Mouse (Mus musculus): Measurements from ENCODE around the gene Rasal3. TPM values are rescaled to one million over a fixed set of nuclear protein-coding genes. Genes with fewer than 3 reads are reported as not detected.

The Rasal3 gene
- polyA plus RNA-seq, 1 experiment = 3.5 TPM

DNA sequence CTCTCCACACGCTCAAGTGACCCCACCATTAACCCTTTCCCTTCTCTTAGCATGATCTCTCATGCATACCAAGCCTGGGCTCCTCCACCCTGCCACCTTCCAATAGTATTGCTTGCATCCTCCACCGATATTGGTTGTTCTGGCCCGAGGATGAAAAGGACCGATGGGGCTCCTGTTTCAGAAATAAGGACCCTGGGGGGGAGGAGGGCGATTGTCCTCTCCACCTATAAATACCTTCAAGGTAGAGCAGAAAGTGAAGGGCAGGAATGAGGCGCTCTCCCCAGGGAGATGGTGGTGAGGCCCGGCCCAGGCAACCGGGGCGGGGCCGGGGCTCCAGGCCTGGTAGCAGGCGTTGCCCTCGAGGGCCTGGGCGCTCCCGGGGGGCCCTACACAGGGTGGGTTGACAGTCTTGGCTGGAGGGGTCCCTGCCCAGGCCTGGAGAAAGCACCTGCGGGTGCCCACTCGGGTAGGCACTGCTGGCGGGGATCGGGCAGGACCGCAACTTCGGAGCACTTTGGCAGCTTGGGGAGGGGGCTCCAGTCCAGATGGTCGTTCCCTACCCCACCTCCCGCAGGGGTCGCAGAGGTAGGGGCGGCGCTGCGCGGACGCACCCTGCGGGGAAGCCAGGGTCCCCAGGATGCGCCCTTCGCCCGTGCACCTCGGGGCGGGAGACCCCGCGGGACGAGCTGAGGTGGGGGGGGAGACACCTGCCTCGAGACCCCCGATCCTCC is 14.8 kb downstream of the Rasal3 start:
- peak; percentile 49 for DNase-seq (ENCODE audit: low spot score)

DNA sequence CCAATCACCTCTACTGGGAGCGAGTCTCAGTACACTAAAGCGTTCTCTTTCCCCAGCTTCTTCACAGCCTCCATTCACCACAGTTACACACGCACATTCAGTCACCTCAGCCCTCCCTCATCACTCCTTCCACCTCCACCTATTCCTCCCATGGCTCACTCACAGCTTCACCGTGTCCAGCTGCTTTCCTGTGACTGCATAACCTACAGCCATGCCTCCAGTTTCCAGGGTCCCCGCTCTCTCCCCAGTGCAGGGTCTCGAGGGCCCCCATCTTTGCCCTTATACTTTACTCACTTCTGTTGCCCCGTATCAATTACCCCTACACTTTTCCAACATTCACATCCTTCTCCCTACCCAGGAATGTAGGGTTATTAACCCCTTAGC is 15.4 kb downstream of the Rasal3 start:
- DNase-seq (ENCODE audit: low spot score) = no peak

DNA sequence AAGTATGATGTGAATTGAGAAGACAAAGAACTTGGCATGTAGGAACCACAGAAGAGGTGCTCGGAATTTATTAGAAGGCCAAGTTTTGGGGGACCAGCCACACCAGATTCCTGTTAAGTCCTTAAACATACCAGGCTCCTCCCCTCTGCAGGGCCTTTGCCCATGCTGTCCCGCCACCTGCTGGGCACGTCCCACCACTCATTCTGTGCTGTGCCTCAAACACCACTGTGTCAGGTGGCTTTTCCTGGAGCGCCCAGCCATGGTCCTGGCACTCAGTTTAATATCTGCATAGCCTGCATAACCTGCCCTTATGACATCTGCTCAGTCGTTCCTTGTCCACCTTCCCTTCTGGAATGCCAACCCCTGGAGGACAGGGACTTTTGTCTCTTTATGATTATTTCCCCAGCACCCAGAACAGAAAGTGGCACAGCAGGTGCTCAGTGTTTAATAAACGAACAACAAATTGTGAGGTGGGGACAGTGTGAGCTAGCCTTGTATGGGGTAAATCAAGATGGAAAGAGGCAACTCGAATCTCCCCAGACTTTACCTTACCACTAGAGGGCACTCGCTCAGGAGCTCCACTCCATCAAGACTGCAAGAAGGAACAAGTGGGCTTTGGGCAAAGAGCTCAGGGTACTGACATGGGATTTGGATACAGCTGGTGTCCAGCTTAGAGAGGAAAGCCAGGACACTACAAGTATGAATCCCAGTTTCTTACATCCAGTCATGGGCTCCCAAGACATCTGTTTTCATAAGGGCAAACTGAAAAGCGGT is 16.5 kb downstream of the Rasal3 start:
- DNase-seq (ENCODE audit: low spot score) = no peak

DNA sequence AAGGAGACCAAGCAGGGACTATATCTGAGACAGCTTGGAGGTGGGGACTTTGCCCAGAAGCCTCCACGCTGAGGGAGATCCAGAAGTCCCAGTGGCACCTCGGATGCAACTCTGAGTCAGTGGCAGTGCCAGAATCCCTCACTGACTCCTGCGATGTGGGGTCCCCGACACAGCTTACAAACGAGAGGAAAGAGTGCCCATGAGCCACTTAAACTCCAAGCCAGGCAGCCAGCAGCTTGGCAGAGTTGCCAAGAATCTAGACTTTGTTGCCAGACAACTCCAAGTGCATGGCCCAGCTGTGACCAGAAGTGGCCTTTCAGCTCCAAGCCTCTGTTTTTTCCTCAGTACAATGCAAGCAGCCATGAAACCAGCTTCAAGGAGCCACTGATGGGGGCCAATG is 19.7 kb downstream of the Rasal3 start:
- no peak for DNase-seq (ENCODE audit: low spot score)

DNA sequence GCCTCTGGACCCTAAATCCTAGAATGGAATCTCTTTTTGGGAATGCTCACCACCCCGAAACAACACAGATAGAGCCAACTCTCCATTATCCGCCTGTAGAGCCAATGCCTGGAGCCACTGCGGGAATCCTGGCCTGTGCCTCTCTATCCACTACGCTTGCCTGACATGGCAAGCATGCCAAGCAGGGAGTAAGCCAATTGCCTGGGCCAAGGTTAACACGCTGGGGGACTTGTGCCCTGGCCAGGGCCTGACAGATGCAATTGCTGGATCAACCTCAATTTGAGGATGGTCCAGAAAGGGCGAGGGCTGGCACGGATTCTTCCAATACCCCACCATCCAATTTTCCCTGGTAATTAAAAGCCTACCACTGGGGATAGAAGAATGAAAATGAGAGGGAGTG is 20.8 kb downstream of the Rasal3 start:
- DNase-seq (ENCODE audit: low spot score) = no peak

DNA sequence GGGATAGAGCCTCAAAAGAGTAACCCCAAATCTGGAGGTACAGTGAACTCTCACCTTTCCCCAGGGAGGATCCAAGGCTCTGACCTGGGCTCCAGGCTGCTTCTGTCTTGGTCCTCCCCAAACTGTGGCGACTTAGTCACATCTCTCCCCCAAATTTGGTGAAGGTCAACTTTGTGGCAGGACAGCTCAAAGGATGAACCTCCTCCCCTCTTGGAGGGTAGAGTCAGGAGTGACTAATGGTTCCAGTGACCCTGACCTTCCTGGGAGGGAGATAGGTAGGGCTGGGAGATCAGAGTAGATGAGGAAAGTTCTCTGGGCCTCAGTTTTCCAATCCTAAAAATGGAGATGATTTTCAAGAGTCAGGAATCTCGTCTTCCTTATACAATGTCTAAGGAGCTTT is 24.6 kb downstream of the Rasal3 start:
- no peak for DNase-seq (ENCODE audit: low spot score)

DNA sequence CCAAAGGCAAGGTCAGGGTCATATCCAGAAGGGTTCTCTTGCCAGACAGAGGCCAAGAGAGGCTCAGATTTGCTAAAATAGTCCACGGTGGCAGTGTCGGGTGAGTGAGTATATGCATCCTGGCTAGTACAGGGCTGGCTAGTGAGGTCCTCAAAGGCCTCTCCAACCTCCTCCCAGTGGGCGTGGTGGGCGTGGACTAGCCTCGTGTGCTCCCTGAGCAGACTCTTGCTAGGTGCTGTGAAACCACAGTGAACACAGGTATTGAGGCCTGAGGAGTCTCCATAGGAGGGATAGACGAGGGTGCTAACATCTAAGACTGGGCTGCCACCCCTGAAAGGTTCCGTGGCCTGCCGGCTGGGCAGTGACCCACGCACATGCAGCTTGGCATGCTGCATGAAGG is 26.2 kb downstream of the Rasal3 start:
- no peak for DNase-seq (ENCODE audit: low spot score)

DNA sequence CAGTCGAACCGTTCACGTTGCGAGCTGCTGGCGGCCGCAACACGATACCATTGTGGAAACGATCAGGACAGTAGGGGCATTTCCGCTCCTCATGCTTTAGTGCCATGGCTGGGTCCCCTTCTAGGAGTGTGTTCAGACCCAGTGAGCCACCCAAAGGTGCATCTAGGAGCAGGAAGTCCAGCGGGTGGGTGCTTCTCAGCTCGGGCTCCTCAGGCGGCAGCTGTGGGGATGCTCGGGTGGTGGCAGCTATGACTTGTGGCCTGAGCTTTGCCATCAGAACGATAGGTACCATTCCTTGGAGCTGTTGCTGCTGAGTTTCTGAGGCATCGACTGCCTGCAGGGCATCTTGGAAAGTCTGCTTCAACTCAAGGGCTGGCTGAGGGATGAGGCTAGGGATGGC is 26.9 kb downstream of the Rasal3 start:
- no peak for DNase-seq (ENCODE audit: low spot score)

DNA sequence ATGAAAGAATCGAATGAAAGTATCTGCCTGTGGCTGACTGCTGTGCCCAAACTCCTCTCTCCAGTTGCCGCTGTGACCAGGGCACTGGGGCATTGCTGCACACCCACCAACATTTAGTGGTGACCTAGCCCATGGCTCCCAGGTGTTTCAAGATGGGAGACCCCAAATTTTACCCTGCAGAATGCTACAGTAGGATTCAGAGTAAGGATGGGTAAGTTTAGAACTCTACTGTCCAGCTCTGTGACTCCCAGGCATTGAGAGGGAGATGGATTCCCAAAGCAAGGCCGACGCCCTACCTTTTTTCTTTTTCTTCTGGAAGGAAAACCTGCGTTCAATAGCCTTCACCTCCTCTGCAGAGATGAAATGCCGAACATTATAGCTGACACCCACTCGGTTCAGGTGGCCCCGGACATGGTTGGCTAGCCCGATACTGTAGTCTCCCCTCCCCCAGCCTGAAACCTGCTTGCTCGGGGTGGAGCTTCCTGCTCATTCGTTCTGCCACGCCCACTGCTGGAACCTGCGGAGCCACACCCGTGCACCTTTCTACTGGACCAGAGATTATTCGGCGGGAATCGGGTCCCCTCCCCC is 34.3 kb downstream of the Rasal3 start:
- no peak for DNase-seq (ENCODE audit: low spot score)

DNA sequence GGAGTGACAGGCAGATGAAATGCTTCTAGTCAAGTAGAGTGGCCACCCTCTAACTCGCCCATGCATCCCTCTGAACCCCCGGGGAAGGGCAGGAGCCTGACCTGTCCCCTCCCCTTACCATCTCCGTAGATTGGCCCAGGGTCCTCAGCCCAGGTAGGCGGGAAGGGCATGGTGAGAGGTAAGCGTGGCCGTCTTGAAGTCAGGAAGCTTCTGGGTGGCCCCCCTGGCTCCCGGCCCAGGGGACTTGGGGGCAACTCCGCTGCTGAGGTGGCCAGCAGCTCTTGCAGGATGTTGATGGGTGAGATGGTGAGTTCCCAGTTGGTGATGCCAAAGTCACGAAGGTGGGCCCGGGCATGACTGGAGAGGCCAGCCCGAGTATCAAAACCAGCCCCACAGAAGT is 35.7 kb downstream of the Rasal3 start:
- no peak for DNase-seq (ENCODE audit: low spot score)

DNA sequence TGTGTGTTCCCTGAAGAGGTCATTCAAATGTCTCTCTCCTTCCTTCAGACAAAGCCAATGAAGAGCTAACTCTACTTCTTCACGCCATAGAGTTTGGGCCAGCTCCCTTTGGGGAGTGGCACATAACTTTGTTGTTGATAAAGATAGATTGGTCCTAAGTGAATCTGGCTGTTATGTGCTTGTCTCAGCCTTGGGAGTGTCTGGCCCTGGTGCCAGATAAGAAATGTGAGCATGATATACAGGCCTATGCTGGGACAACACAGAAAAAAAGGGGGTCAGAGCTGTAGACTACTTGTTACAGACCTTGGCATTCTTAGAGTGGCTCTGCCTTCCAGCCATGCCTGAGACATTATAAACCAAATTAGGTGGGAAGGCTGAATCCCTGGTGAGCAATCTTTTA is 38.1 kb downstream of the Rasal3 start:
- DNase-seq (ENCODE audit: low spot score) = no peak

DNA sequence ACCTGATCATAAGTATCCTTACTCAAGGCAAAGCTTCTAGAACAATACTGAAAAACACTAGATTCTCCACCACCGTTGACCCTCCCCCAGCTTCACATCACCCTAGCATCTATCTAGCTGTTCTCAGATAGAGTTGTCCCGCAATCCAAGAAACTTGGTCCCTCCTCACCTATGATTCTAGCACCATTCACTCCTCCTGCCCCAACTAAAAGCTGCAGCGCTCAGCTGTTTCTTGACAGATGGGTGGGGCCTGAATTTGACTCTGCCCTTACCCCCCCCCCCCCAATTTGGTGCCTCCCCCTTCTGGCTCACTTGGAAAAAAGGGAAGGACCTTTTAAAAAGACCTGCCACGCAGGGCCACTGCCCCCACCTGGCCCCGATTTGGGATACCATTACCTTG is 38.5 kb downstream of the Rasal3 start:
- DNase-seq (ENCODE audit: low spot score) = no peak

DNA sequence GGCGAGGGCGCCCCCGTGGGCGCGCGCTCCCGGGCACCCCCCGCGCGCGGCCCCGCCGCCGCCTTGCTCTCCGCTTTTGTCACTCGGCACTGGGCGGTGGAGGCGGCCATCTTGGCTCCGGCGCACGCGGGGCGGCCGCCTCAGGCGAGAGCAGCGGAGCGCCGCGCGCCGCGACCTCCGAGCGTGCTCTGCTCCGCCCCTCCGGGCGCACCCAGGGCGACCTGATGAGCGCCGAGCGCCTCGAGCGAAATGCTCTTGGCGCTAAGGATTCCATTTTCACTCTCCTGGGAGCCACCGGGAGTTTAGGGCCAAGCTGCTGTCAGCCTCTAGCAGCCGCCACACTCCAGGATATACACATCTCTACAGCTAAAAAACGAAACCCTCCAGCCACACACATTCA is 39.1 kb downstream of the Rasal3 start:
- DNase-seq (ENCODE audit: low spot score) = peak; percentile 79

DNA sequence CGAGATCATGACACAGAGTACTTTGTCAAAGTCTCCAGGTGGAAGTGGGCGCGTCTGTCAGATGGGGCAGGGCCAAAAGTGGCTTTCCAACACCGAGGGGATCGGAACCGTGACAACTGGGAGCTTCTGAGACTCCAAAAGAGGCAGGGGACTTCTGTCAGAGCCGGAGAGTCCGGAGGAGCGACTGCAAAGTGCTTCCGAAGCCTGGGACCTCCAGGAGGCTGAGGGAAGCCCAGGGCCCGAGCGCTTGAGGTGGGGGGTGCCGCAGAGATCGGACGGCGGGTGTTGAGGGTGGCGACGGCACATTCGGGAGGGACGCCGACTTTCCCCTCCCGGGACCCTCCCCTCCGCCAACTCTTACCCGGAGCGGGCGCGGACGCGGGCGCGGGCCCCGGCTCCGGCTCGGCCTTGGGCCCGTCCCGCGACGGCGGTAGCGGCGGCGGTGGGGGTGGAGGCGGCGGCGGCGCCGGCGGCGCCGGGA is 39.5 kb downstream of the Rasal3 start:
- no peak for DNase-seq (ENCODE audit: low spot score)

DNA sequence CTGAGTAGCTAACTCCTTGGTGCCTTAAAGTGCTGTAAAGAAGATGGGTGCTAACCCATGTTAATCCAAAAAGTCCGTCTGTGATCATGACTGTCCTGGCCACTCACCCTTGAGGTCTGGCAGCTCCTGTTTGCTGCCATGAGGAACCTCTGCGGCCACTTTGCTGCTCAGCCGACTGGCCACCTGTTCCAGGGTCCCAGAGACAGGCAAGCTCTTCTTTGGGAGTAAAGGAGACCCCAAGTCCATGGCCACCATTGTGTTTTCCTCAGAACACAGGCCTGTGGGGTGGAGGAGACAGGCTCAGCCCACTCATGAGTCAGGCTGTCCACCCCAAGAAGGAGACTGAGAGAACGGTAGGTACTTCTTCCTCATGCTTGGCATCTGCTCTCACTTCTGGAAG is 40.7 kb downstream of the Rasal3 start:
- DNase-seq (ENCODE audit: low spot score) = no peak

DNA sequence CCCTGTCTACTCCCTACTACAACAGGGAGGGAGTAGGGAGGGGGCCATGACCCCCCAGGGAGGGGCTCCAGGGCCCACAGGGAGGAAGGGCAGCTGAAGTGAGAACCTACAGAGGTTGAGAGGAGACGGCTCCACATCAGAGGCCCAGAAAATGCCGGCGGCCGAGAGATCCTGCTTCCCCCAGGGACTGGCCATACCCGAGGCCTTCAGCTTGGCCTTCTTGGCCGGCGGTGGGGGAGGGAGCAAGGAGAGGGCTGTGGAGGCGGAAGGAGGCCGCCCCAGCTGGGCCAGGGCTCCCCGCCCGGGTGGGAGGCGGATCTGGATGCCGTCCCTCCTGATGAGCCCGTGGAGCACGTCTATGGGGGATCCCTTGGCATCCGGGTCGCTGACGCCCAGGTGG is 43.5 kb downstream of the Rasal3 start:
- no peak for DNase-seq (ENCODE audit: low spot score)

DNA sequence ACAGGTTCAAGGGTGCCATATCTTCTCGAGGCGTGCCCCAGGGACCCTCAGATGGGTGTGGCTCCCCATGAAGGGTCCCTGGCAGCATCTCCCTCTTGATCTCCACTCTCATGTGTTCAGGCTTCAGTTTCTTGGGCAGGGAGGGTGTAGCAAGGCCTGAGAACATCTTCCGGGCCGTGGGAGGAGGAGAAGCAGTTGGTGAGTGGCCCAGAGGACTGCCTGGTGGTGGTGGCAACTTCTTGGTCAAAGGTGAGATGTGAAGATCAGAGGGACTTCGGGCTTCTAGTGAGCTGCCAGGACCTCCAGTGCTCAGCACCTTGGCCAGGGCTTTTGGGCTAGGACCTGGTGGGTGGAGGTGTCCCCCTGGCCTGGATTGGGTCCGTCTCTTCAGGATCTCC is 44.4 kb downstream of the Rasal3 start:
- no peak for DNase-seq (ENCODE audit: low spot score)

DNA sequence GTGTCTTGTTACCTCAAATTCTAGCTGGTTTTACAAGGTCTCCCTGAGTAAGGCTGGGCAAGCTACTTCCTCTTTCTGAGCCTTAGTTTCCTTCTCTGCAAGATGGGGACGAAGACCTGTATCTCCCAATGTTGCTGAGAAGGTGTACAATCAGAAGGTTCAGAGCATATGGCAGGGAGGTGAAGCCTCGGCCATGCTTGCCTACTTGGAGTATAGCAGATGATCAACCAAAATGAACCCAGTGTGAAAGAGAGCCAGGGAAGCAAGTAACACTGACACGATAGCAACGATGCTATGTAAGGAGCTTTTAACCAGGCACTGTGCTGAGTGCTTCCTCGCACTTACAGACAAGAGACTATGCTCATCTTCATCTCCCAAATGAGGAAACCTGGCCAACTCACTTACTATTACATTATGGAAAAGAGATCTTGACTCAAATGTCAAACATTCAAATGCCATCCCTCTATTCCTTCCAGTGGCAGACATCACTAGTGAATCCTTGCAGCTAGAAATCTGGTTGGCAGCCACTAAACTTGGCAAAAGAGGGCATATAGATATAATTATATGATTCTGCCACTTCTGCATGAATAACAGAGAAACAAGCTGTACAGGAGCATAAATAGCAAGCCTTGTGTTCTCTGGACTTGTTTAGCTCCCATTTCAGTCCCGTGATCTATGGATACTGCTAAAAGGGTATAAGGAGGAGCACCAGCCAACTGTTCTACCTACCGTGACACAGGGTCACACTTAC is 45.0 kb downstream of the Rasal3 start:
- no peak for DNase-seq (ENCODE audit: low spot score)

DNA sequence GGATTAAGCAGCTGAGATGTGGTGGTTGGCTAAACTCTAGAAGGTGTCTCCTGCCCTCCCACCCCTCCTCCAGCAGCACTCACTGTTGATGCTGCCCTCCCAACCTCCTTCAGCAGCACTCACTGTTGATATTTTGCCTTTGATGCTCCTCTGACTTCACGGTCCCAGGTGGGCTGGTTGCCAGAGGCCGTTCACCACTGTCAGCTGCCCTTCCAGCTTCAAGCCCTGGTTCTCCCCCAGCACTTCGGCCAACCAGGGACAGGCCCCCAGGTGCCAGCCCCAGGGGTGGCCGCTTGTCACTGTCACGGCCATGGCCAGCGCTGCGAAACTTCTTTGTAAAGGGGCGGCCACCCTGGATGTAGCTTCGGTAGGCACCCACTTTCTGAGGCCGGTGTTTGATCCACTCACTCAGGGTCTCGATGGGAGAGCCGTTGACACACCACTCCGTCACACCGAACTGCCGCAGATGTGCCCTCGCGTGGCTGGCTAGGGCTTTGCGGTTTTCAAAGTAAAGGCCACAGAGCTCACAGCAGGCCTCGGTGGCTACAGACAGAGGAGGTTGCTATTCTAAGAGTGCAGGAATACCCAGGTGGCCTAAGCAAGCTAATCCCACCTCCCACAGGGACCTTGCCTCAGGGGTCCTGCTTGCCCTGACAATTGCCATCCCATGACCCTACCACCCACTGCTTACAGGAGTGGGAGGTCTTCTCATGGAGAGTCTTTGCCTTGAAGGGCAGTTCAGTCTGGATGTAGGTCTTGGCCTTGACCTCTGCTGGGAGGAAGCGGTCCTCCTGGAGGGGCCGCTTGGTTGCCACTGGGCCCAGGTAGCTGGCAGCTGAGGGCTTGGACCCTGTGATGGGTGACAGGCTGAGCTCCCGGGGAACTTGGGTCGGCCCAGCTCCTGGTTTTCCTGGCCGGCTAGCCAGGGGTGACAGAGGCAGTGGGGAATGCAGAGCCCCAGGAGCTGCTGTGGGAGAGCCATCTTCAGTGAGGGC is 46.3 kb downstream of the Rasal3 start:
- DNase-seq (ENCODE audit: low spot score) = no peak

DNA sequence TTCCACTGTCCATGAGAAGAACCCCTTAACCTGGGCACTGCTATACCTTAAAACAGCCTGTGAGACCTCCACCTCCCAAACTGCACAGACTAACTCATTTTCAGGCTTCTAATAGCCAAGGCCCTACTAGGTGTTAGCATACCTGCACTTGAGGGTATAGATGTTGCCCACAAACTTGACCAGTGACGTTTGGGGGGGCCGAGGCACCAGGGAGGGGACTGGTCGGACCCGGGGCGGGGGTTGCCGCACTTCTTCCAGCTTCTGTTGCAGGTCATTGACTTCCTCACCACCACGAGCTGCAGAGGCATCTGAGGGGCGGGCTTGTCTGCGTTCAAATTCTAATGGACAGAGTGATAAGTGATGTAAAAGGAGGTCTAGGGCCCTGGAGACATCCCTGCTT is 47.1 kb downstream of the Rasal3 start:
- DNase-seq (ENCODE audit: low spot score) = no peak

DNA sequence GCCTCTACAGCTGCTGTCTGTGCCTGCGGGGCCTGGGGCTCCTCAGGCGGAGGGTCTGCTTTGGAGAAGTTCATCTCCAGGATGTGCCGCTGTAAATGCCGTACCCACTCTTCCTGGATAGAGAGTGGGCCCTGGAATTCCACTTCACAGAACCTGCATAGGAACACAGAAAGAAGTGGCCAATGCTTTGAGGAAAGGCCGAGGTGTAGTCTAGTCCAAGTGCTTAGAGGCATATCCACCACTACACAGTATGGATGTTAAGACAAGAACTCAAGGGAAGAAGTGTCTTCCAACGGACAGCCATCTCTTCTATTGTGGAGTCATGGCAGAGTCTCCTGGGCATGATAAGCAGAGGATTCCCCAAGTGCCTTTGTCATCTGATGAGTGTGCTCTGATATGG is 48.4 kb downstream of the Rasal3 start:
- no peak for DNase-seq (ENCODE audit: low spot score)

All from urinary bladder, adult 2 months (tissue).